Mouse (Mus musculus): ENCODE results near the gene Shroom2.

Gene Shroom2

GRCm38 (mm10) chrX:152703624-152704023 is 65.6 kb downstream of the Shroom2 start:
- in situ Hi-C loops (cut with MseI, MboI): loop anchor here (10.0 kb wide), 1 partner anchor 111 kb away; no protein-coding TSS in a partner anchor

- in situ Hi-C loops (cut with MseI, MboI): loop anchor here (10.0 kb wide), 1 partner anchor 113 kb away; no protein-coding TSS in a partner anchor
Measured at GRCm38 (mm10) chrX:152701679-152702078, 67.6 kb downstream of the Shroom2 start.

- in situ Hi-C loops (cut with MseI, MboI): no loop called here
Measured at GRCm38 (mm10) chrX:152690788-152691291, 78.4 kb downstream of the Shroom2 start.

- in situ Hi-C loops (cut with MseI, MboI): no loop called here
Measured at GRCm38 (mm10) chrX:152679190-152679814, 90.0 kb downstream of the Shroom2 start.

GRCm38 (mm10) chrX:152676357-152676756 is 92.9 kb downstream of the Shroom2 start:
- in situ Hi-C loops (cut with MseI, MboI): no loop called here

- in situ Hi-C loops (cut with MseI, MboI): no loop called here
Measured at GRCm38 (mm10) chrX:152673431-152673830, 95.8 kb downstream of the Shroom2 start.

GRCm38 (mm10) chrX:152657363-152658036 is 111.8 kb downstream of the Shroom2 start:
- in situ Hi-C loops (cut with MseI, MboI): no loop called here

- in situ Hi-C loops (cut with MseI, MboI): no loop called here
Measured at GRCm38 (mm10) chrX:152656609-152656939, 112.7 kb downstream of the Shroom2 start.

- in situ Hi-C loops (cut with MseI, MboI): no loop called here
Measured at GRCm38 (mm10) chrX:152655796-152656608, 113.3 kb downstream of the Shroom2 start.

- in situ Hi-C loops (cut with MseI, MboI): no loop called here
Measured at GRCm38 (mm10) chrX:152652676-152653075, 116.6 kb downstream of the Shroom2 start.

- in situ Hi-C loops (cut with MseI, MboI): no loop called here
Measured at GRCm38 (mm10) chrX:152644827-152645226, 124.4 kb downstream of the Shroom2 start.

GRCm38 (mm10) chrX:152643679-152644638 is 125.3 kb downstream of the Shroom2 start:
- in situ Hi-C loops (cut with MseI, MboI): no loop called here

- in situ Hi-C loops (cut with MseI, MboI): no loop called here
Measured at GRCm38 (mm10) chrX:152643201-152643600, 126.1 kb downstream of the Shroom2 start.

GRCm38 (mm10) chrX:152642627-152643026 is 126.6 kb downstream of the Shroom2 start:
- in situ Hi-C loops (cut with MseI, MboI): no loop called here

GRCm38 (mm10) chrX:152635397-152635796 is 133.9 kb downstream of the Shroom2 start:
- in situ Hi-C loops (cut with MseI, MboI): no loop called here

GRCm38 (mm10) chrX:152621407-152621806 is 147.9 kb downstream of the Shroom2 start:
- in situ Hi-C loops (cut with MseI, MboI): no loop called here

- in situ Hi-C loops (cut with MseI, MboI): no loop called here
Measured at GRCm38 (mm10) chrX:152620917-152621316, 148.3 kb downstream of the Shroom2 start.

GRCm38 (mm10) chrX:152618464-152618863 is 150.8 kb downstream of the Shroom2 start:
- in situ Hi-C loops (cut with MseI, MboI): loop anchor here (10.0 kb wide), 2 partner anchors 196 to 216 kb away; no protein-coding TSS in a partner anchor

GRCm38 (mm10) chrX:152563034-152563433 is 206.2 kb downstream of the Shroom2 start, which contains the start of gene Cldn34a:
Cldn34a (plus strand) TSS chrX:152563334.
- in situ Hi-C loops (cut with MseI, MboI): no loop called here

Measured in mouse trophoblast stem cell (cell line).